Mouse (Mus musculus): ENCODE measurements around the gene Ipo7.

DNA sequence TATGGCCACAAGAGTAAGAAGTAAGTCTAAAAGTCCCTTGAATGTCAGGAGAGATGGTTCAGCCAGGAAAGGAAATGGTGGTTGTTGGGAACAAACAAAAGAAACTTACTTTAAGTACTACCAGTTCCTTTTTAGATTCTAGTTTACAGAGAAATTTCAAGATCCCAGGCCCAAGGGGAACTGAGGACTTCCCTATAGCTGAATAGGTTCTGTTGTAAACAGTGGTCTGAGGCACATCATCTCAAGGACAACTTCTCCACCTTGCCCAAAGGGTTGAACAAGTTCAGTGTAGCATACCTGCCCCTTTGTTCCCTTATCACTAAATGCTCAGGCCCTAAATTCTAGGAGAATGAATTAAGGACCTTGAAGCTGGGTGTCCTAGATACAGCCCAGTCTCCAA is 16.0 kb upstream of the Ipo7 start:
- TF ChIP-seq CTCF (IDR thresholded peaks at IDR 0.05; ENCODE audit: borderline replicate concordance, extremely low read depth, insufficient read depth, insufficient read length) = no peak
- TF ChIP-seq POLR2A (IDR thresholded peaks at IDR 0.05; ENCODE audit: borderline replicate concordance, extremely low read depth, insufficient read depth, insufficient read length, poor library complexity, severe bottlenecking) = no peak
